Mouse (Mus musculus): Measurements from ENCODE around the gene Ptgir. TPM values are rescaled to one million over a fixed set of nuclear protein-coding genes. Genes with fewer than 3 reads are reported as not detected.

Gene Ptgir
- polyA plus RNA-seq, 1 experiment from 2014 or later = 1.1 TPM

GRCm38 (mm10) chr7:16959539-16960187 is 53.4 kb downstream of the Ptgir start, which contains the start of gene Pnmal1:
Gene Pnmal1, plus strand, starts transcription at chr7:16959679.
- H3K4me3 ChIP-seq (replicated peaks) = peak within 1 kb of the TSS; percentile 43
- ATAC-seq (ENCODE audit: low FRiP score) = peak; percentile 94
- no peaks in the 10 kb centered on the region; the same call in 1 of the 2 replicates for H3K36me3 ChIP-seq
- H3K4me1 ChIP-seq = peaks cover 61% of the 10 kb centered on the region
- no peaks in the 10 kb centered on the region for H3K27me3 ChIP-seq (replicated peaks)
- peak within 1 kb of the TSS; percentile 54 for H3K9ac ChIP-seq (replicated peaks)
- peak within 1 kb of the TSS; percentile 87 for H3K27ac ChIP-seq (replicated peaks)
- no peaks in the 10 kb centered on the region for H3K9me3 ChIP-seq (replicated peaks)
- H3K4me2 ChIP-seq = peak within 1 kb of the TSS; percentile 67
- 6% methylated on average over 17 of the region's 17 CpGs for WGBS

Other genes starting within 250 kb of the Ptgir start
- 0.13 TPM in 1 of 2 replicates, not detected in the other for gene Ceacam15, start 230.8 kb upstream of the Ptgir start, polyA plus RNA-seq (2015; fragmentation: Nextera tagmentation; extraction: Ambion mirVana)
- 0.17 and 0.50 TPM in 2 replicates for gene Ceacam9, start 184.6 kb upstream of the Ptgir start, polyA plus RNA-seq (2015; fragmentation: Nextera tagmentation; extraction: Ambion mirVana)
- 412 and 431 TPM in 2 replicates for gene Ap2s1, start 168.1 kb upstream of the Ptgir start, polyA plus RNA-seq (2015; fragmentation: Nextera tagmentation; extraction: Ambion mirVana)
- gene Slc1a5, start 125.2 kb upstream of the Ptgir start, polyA plus RNA-seq (2015; fragmentation: Nextera tagmentation; extraction: Ambion mirVana) = 8.7 and 20.5 TPM in 2 replicates
- 139 and 156 TPM in 2 replicates for gene Strn4, start 90.6 kb upstream of the Ptgir start, polyA plus RNA-seq (2015; fragmentation: Nextera tagmentation; extraction: Ambion mirVana)
- gene Fkrp, start 89.8 kb upstream of the Ptgir start, polyA plus RNA-seq (2015; fragmentation: Nextera tagmentation; extraction: Ambion mirVana) = 48.4 and 50.4 TPM in 2 replicates
- 5.0 and 8.4 TPM in 2 replicates for gene Prkd2, start 63.6 kb upstream of the Ptgir start, polyA plus RNA-seq (2015; fragmentation: Nextera tagmentation; extraction: Ambion mirVana)
- 3.7 and 4.8 TPM in 2 replicates for gene Dact3, start 31.2 kb upstream of the Ptgir start, polyA plus RNA-seq (2015; fragmentation: Nextera tagmentation; extraction: Ambion mirVana)
- gene Gng8, start 14.7 kb upstream of the Ptgir start, polyA plus RNA-seq (2015; fragmentation: Nextera tagmentation; extraction: Ambion mirVana) = 4.0 and 4.1 TPM in 2 replicates
- 336 and 404 TPM in 2 replicates for gene Calm3, start 17.6 kb downstream of the Ptgir start, polyA plus RNA-seq (2015; fragmentation: Nextera tagmentation; extraction: Ambion mirVana)
- 117 and 137 TPM in 2 replicates for gene Pnmal2, start 38.2 kb downstream of the Ptgir start, polyA plus RNA-seq (2015; fragmentation: Nextera tagmentation; extraction: Ambion mirVana)
- gene Pnmal1, start 53.2 kb downstream of the Ptgir start, polyA plus RNA-seq (2015; fragmentation: Nextera tagmentation; extraction: Ambion mirVana) = 43.3 and 52.0 TPM in 2 replicates
- 5.7 and 6.4 TPM in 2 replicates for gene Gm42372, start 76.6 kb downstream of the Ptgir start, polyA plus RNA-seq (2015; fragmentation: Nextera tagmentation; extraction: Ambion mirVana)
- gene Ccdc8, start 86.2 kb downstream of the Ptgir start, polyA plus RNA-seq (2015; fragmentation: Nextera tagmentation; extraction: Ambion mirVana) = 7.7 and 13.9 TPM in 2 replicates
- 128 TPM in 2 replicates for gene Ppp5c, start 121.4 kb downstream of the Ptgir start, polyA plus RNA-seq (2015; fragmentation: Nextera tagmentation; extraction: Ambion mirVana)
- gene Hif3a, start 155.9 kb downstream of the Ptgir start, polyA plus RNA-seq (2015; fragmentation: Nextera tagmentation; extraction: Ambion mirVana) = 5.3 and 11.7 TPM in 2 replicates
- gene Psg16, start 167.6 kb downstream of the Ptgir start, polyA plus RNA-seq (2015; fragmentation: Nextera tagmentation; extraction: Ambion mirVana) = 2.7 and 2.9 TPM in 2 replicates
- not detected in 2 replicates for gene Ceacam3, start 243.8 kb downstream of the Ptgir start, polyA plus RNA-seq (2015; fragmentation: Nextera tagmentation; extraction: Ambion mirVana)